9 mouse cellular contexts compared by ENCODE assay signal in the genomic region with DNA sequence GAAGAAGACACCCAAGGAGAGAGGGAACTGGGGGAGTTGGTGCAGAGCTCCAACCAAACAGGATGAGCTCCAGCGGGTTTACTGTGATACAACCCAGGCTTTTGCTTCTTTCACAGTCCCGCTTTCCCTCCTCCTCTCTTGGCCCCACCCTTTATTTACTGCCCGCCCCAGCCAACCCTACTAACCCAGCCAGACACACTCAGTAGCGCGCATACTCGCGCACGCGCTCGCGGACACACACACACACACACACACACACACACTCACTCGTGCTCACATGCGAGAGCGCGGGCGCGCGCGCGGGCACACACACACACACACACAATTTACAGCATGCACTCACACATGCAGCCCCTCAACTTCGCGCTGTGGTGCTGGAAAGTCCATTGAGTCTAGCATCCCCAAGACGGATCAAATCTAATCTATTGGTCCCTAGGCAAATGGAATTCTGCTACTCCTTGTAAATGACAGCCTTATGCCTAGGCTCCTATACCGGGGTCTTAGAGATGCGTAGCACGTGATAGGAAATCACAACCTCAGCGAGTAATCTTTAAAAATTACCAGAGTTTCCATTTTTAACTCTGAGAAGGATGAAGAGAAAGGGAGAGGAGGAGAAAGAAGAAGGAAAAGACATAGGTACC. TPM values are rescaled to one million over a fixed set of nuclear protein-coding genes. Genes with fewer than 3 reads are reported as not detected.
DNase-seq lines count a peak whose midpoint lies in the region; ATAC-seq and TF ChIP-seq lines count a peak whose summit lies in the region.
"Had no signal": no experiment of that assay in that cellular context is flagged by ENCODE, and none has a peak within 500 bp of the region (broad histone marks: within the 10 kb centered on the region; RNA-seq: fewer than 3 reads in every experiment).

A gene (minus strand): TSS at position 134 of the 641 bp plus-strand sequence.

- no peaks in the 10 kb centered on the region for H3K36me3 ChIP-seq in E14TG2a.4 (ENCODE audit: insufficient read depth, low read length)
- no peaks in the 10 kb centered on the region for H3K36me3 ChIP-seq in embryonic facial prominence, embryonic 14.5 days (ENCODE audit: control insufficient read depth, insufficient read depth, low read length)
- no peaks in the 10 kb centered on the region for H3K36me3 ChIP-seq in intestine, embryonic 16.5 days (ENCODE audit: control insufficient read depth, insufficient read depth, low read length)
- H3K36me3 ChIP-seq in liver, embryonic 16.5 days (ENCODE audit: control insufficient read depth, insufficient read depth) = no peaks in the 10 kb centered on the region
- no peaks in the 10 kb centered on the region for H3K36me3 ChIP-seq in stomach, embryonic 16.5 days (ENCODE audit: control insufficient read depth, insufficient read depth, low read length)

- peaks cover 8% of the 10 kb centered on the region for H3K4me1 ChIP-seq in E14TG2a.4 (replicated peaks; ENCODE audit: low read depth, low read length)
- peaks cover 4% of the 10 kb centered on the region; the same call in 1 of the 2 replicates for H3K4me1 ChIP-seq in embryonic facial prominence, embryonic 14.5 days (ENCODE audit: control insufficient read depth, insufficient read depth, low read length)
- peaks cover 8% of the 10 kb centered on the region for H3K4me1 ChIP-seq in intestine, embryonic 16.5 days (ENCODE audit: control insufficient read depth, insufficient read depth, low read length)
- H3K4me1 ChIP-seq in liver, embryonic 16.5 days (ENCODE audit: control insufficient read depth, low read depth, low read length) = no peaks in the 10 kb centered on the region
- no peaks in the 10 kb centered on the region for H3K4me1 ChIP-seq in stomach, embryonic 16.5 days (ENCODE audit: control insufficient read depth, insufficient read depth, low read length)

- no peak for TF ChIP-seq CTCF in E14TG2a.4 (conservative IDR thresholded peaks at IDR 0.05; ENCODE audit: low read length)

- 2% methylated on average over 19 of the region's 27 CpGs for WGBS in embryonic facial prominence, embryonic 14.5 days
- 1% methylated on average over 26 of the region's 27 CpGs for WGBS in intestine, embryonic 16.5 days
- WGBS in liver, embryonic 16.5 days (ENCODE audit: insufficient replicate concordance) = 2% methylated on average over 27 of the region's 27 CpGs
- WGBS in stomach, embryonic 16.5 days = 1% methylated on average over 27 of the region's 27 CpGs

- ATAC-seq in embryonic facial prominence, embryonic 14.5 days (ENCODE audit: low read depth) = peak; percentile 86
- ATAC-seq in intestine, embryonic 16.5 days = peak; percentile 89
- ATAC-seq in liver, embryonic 16.5 days (ENCODE audit: low read depth) = no peak
- peak; percentile 84 for ATAC-seq in stomach, embryonic 16.5 days (ENCODE audit: insufficient read depth, low FRiP score)

- H3K27me3 ChIP-seq in E14TG2a.4 (ENCODE audit: insufficient read depth, low read length) = peaks cover 40% of the 10 kb centered on the region
- peaks cover 42% of the 10 kb centered on the region for H3K27me3 ChIP-seq in embryonic facial prominence, embryonic 14.5 days (replicated peaks; ENCODE audit: control insufficient read depth, insufficient read depth, low read length)
- peaks cover 25% of the 10 kb centered on the region for H3K27me3 ChIP-seq in intestine, embryonic 16.5 days (replicated peaks; ENCODE audit: control insufficient read depth, insufficient read depth, low read length)
- peaks cover 13% of the 10 kb centered on the region for H3K27me3 ChIP-seq in liver, embryonic 16.5 days (ENCODE audit: control insufficient read depth, insufficient read depth, low read depth, low read length)
- no peaks in the 10 kb centered on the region; the same call in 1 of the 2 replicates for H3K27me3 ChIP-seq in stomach, embryonic 16.5 days (ENCODE audit: control insufficient read depth, insufficient read depth, low read length)

- no peaks in the 10 kb centered on the region for H3K9me3 ChIP-seq in E14TG2a.4 (ENCODE audit: low read length)
- no peaks in the 10 kb centered on the region for H3K9me3 ChIP-seq in embryonic facial prominence, embryonic 14.5 days (ENCODE audit: control insufficient read depth, low read length)
- no peaks in the 10 kb centered on the region for H3K9me3 ChIP-seq in intestine, embryonic 16.5 days (ENCODE audit: control insufficient read depth, low read length)
- H3K9me3 ChIP-seq in liver, embryonic 16.5 days (replicated peaks; ENCODE audit: control insufficient read depth, low read length) = no peaks in the 10 kb centered on the region
- no peaks in the 10 kb centered on the region for H3K9me3 ChIP-seq in stomach, embryonic 16.5 days (replicated peaks; ENCODE audit: control insufficient read depth, low read length)

- peak; percentile 9 for DNase-seq in gastrocnemius, postnatal 10 days
- no peak for DNase-seq in gastrocnemius, adult 8-10 months (ENCODE audit: low spot score in 2 of 2)
- DNase-seq in embryonic facial prominence, embryonic 14.5 days (ENCODE audit: low spot score) = peak; percentile 56
- no peak for DNase-seq in spleen, postnatal 36 days (ENCODE audit: low spot score in 2 of 2)

- H3K9ac ChIP-seq in embryonic facial prominence, embryonic 14.5 days (ENCODE audit: low read depth, low read length) = peak within 1 kb of the TSS; percentile 45
- H3K9ac ChIP-seq in intestine, embryonic 16.5 days (ENCODE audit: low read depth, low read length) = peak within 1 kb of the TSS; percentile 49; the same call in 1 of the 2 replicates
- no peak within 1 kb of the TSS for H3K9ac ChIP-seq in liver, embryonic 16.5 days (ENCODE audit: low read depth, low read length)
- peak within 1 kb of the TSS; percentile 54 for H3K9ac ChIP-seq in stomach, embryonic 16.5 days (ENCODE audit: low read length)

- peak within 1 kb of the TSS; percentile 76 for H3K4me3 ChIP-seq in E14TG2a.4 (replicated peaks; ENCODE audit: low read length)
- H3K4me3 ChIP-seq in embryonic facial prominence, embryonic 14.5 days (ENCODE audit: low read depth, low read length) = peak within 1 kb of the TSS; percentile 54
- peak within 1 kb of the TSS; percentile 43 for H3K4me3 ChIP-seq in intestine, embryonic 16.5 days (ENCODE audit: low read length)
- H3K4me3 ChIP-seq in liver, embryonic 16.5 days (ENCODE audit: low read depth, low read length) = no peak within 1 kb of the TSS
- H3K4me3 ChIP-seq in stomach, embryonic 16.5 days (replicated peaks; ENCODE audit: low read length) = peak within 1 kb of the TSS; percentile 53

- peak within 1 kb of the TSS; percentile 95 for H3K4me2 ChIP-seq in embryonic facial prominence, embryonic 14.5 days (ENCODE audit: low read depth, low read length)
- peak within 1 kb of the TSS; percentile 88 for H3K4me2 ChIP-seq in intestine, embryonic 16.5 days (ENCODE audit: low read depth, low read length)
- peak within 1 kb of the TSS; percentile 9; the same call in 1 of the 2 replicates for H3K4me2 ChIP-seq in liver, embryonic 16.5 days (ENCODE audit: low read depth, low read length)
- H3K4me2 ChIP-seq in stomach, embryonic 16.5 days (ENCODE audit: low read depth, low read length) = peak within 1 kb of the TSS; percentile 90

- no peak within 1 kb of the TSS for H3K27ac ChIP-seq in embryonic facial prominence, embryonic 14.5 days (replicated peaks; ENCODE audit: low read depth, low read length)
- H3K27ac ChIP-seq in intestine, embryonic 16.5 days (ENCODE audit: low read length) = no peak within 1 kb of the TSS
- no peak within 1 kb of the TSS for H3K27ac ChIP-seq in liver, embryonic 16.5 days (ENCODE audit: low read length)
- H3K27ac ChIP-seq in stomach, embryonic 16.5 days (ENCODE audit: low read length) = no peak within 1 kb of the TSS

RNA-seq across cellular contexts. Expression of the gene that starts here (rescaled TPM):
- under 1 TPM; 0.09 to 0.18 TPM for total RNA-seq in gastrocnemius, postnatal 10 days (2021)
- not detected for total RNA-seq in gastrocnemius, adult 8-10 months (2022)
- 4.6 and 5.7 TPM in 2 replicates for polyA plus RNA-seq in embryonic facial prominence, embryonic 14.5 days (2014; fragmentation: Nextera tagmentation; extraction: Ambion mirVana)
- polyA plus RNA-seq in intestine, embryonic 16.5 days (2015; fragmentation: Nextera tagmentation; extraction: Ambion mirVana) = 1.0 and 1.1 TPM in 2 replicates
- polyA plus RNA-seq in liver, embryonic 16.5 days (2015; fragmentation: Nextera tagmentation; extraction: Ambion mirVana) = not detected in 2 replicates
- 3.9 and 4.2 TPM in 2 replicates for polyA plus RNA-seq in stomach, embryonic 16.5 days (2015; fragmentation: Nextera tagmentation; extraction: Ambion mirVana)
- total RNA-seq: MEL had no signal

Comparison
In these comparisons a context has a peak if more than half of its experiments do, and no peak if none do; other contexts are left out.
1. Peak in DNase-seq in gastrocnemius, postnatal 10 days; RNA of the gene not detected or under 1 TPM.
2. H3K4me2 ChIP-seq: peak in every context shown above with its lines; median percentile 95 in embryonic facial prominence, embryonic 14.5 days; 90 in stomach, embryonic 16.5 days; 88 in intestine, embryonic 16.5 days; 9 in liver, embryonic 16.5 days.